Mouse (Mus musculus): Measurements from ENCODE around the gene Agpat2. TPM values are rescaled to one million over a fixed set of nuclear protein-coding genes. Genes with fewer than 3 reads are reported as not detected.

Gene Agpat2
- total RNA-seq, 4 experiments from 2014 or later, result 1.1 to 4.9 (median 3.7) TPM

Small RNA genes within 50 kb of the gene (microRNA-seq; reads per million reads assigned to microRNA genes)
- gene Mir126a, result 0 to 0.64 reads per million in 2 experiments
- gene Mir126b, result 0 reads per million in 2 experiments

Other genes starting within 250 kb of the Agpat2 start
- gene Card9, start 243.5 kb downstream of the Agpat2 start, total RNA-seq (2022), result 1 to 10 TPM; 1.6 to 6.1 (median 4.1) TPM
- 10 to 100 TPM; 72.9 to 86.2 (median 82.1) TPM for gene Snapc4, start 223.8 kb downstream of the Agpat2 start, total RNA-seq (2022)
- gene Entr1, start 215.1 kb downstream of the Agpat2 start, total RNA-seq (2022), result 100 to 1,000 TPM; 125 to 165 (median 148) TPM
- gene Pmpca, start 215.1 kb downstream of the Agpat2 start, total RNA-seq (2022), result 10 to 100 TPM; 87.2 to 97.4 (median 91.3) TPM
- gene Inpp5e, start 195.2 kb downstream of the Agpat2 start, total RNA-seq (2022), result 10 to 100 TPM; 23.9 to 27.9 (median 25.8) TPM
- gene Sec16a, start 159.2 kb downstream of the Agpat2 start, total RNA-seq (2022), result 10 to 100 TPM; 48.2 to 56.5 (median 54.5) TPM
- 10 to 100 TPM; 31.0 to 36.2 (median 34.2) TPM for gene Notch1, start 87.8 kb downstream of the Agpat2 start, total RNA-seq (2022)
- gene Egfl7, start 24.4 kb downstream of the Agpat2 start, total RNA-seq (2022), result 10 to 100 TPM; 62.4 to 90.7 (median 72.7) TPM
- not detected for gene Gm20532, start 17.8 kb downstream of the Agpat2 start, total RNA-seq (2022)
- gene Fam69b, start 24.0 kb upstream of the Agpat2 start, total RNA-seq (2022), result 10 to 100 TPM; 66.1 to 70.8 (median 68.5) TPM
- not detected for gene Lcn4, start 66.9 kb upstream of the Agpat2 start, total RNA-seq (2022)

All from layer of hippocampus, adult 8-10 months (tissue).